Mouse (Mus musculus): ENCODE data around the gene Kcna1.

- no peak for TF ChIP-seq CTCF (IDR thresholded peaks at IDR 0.05; ENCODE audit: borderline replicate concordance, insufficient read depth, low read depth, low read length)
- TF ChIP-seq POLR2A (IDR thresholded peaks at IDR 0.05; ENCODE audit: borderline replicate concordance, insufficient read depth, low read length), result no peak
Measured at GRCm38 (mm10) chr6:126628451-126628850, 17.7 kb downstream of the Kcna1 start.
